Mouse (Mus musculus) layer of hippocampus, adult 11-12 months (tissue): ENCODE results near the gene Sdhaf4.
"Not testable (repeated sequence)": the region's sequence is repeated elsewhere in the genome, so short reads cannot be mapped to it uniquely, and the experiment has no call there.

Experiments
- DNase-seq: peaks from one replicate; pipeline ENCODE4 v3.0.0; 2022; ENCODE audit warnings: low spot score

Sdhaf4 gene

GRCm38 (mm10) chr1:24005070-24005804 is at the start of gene Sdhaf4:
TSS of gene Sdhaf4 (minus strand) at chr1:24005656.
- peak; percentile 92 for DNase-seq

GRCm38 (mm10) chr1:24046730-24047510 is 41.5 kb upstream of the Sdhaf4 start:
- no peak for DNase-seq

- no peak for DNase-seq
Observed at GRCm38 (mm10) chr1:24045627-24046026, 40.2 kb upstream of the Sdhaf4 start.

GRCm38 (mm10) chr1:24043007-24043406 is 37.6 kb upstream of the Sdhaf4 start:
- no peak for DNase-seq

GRCm38 (mm10) chr1:24033759-24034423 is 28.4 kb upstream of the Sdhaf4 start:
- DNase-seq, result no peak

GRCm38 (mm10) chr1:24010821-24011220 is 5.4 kb upstream of the Sdhaf4 start:
- DNase-seq, result no peak

GRCm38 (mm10) chr1:24010016-24010415 is 4.6 kb upstream of the Sdhaf4 start:
- DNase-seq, result no peak

GRCm38 (mm10) chr1:24007621-24008020 is 2.2 kb upstream of the Sdhaf4 start:
- no peak for DNase-seq

- DNase-seq, result no peak
Observed at GRCm38 (mm10) chr1:23999318-23999717, 6.1 kb downstream of the Sdhaf4 start.

GRCm38 (mm10) chr1:23998866-23999265 is 6.6 kb downstream of the Sdhaf4 start:
- DNase-seq, result no peak

GRCm38 (mm10) chr1:23998120-23998810 is 7.2 kb downstream of the Sdhaf4 start:
- no peak for DNase-seq

- DNase-seq, result no peak
Observed at GRCm38 (mm10) chr1:23997493-23997892, 8.0 kb downstream of the Sdhaf4 start.

GRCm38 (mm10) chr1:23995420-23995819 is 10.0 kb downstream of the Sdhaf4 start:
- no peak for DNase-seq

GRCm38 (mm10) chr1:23983118-23983517 is 22.3 kb downstream of the Sdhaf4 start:
- DNase-seq, result no peak

- peak; percentile 50 for DNase-seq
Observed at GRCm38 (mm10) chr1:23978281-23978680, 27.2 kb downstream of the Sdhaf4 start.

- DNase-seq, result not testable (repeated sequence)
Observed at GRCm38 (mm10) chr1:23971159-23971558, 34.3 kb downstream of the Sdhaf4 start.

- DNase-seq, result no peak
Observed at GRCm38 (mm10) chr1:23968027-23968725, 37.3 kb downstream of the Sdhaf4 start.

GRCm38 (mm10) chr1:23966226-23966625 is 39.2 kb downstream of the Sdhaf4 start:
- no peak for DNase-seq

- no peak for DNase-seq
Observed at GRCm38 (mm10) chr1:23959415-23959732, 46.1 kb downstream of the Sdhaf4 start.

GRCm38 (mm10) chr1:23958668-23959414 is 46.6 kb downstream of the Sdhaf4 start:
- DNase-seq, result no peak

GRCm38 (mm10) chr1:23958101-23958500 is 47.4 kb downstream of the Sdhaf4 start:
- DNase-seq, result no peak
